Mouse (Mus musculus): ENCODE measurements around the gene Clec2l.

The Clec2l gene

DNA sequence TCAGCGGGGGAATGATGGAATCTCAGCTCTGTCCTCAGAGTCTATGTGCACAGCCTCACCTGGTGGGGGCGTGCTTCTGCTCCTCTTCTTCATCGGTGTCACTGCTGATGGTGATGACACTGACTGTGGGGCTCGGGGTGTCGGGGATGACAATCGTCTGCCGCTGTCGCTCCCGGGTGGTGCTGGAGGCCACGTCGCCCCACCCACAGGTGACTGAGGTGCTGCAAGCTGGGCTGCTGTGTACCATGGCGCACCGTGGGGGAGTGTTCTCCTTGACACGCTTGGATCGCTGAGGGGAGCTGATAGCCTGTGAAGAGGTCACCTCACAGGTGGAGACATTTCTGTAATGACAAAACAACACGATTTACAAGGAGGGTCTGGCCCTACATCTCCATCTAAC, 53.0 kb downstream of the Clec2l start:
- no peak for DNase-seq (ENCODE audit: low read depth, low spot score)

DNA sequence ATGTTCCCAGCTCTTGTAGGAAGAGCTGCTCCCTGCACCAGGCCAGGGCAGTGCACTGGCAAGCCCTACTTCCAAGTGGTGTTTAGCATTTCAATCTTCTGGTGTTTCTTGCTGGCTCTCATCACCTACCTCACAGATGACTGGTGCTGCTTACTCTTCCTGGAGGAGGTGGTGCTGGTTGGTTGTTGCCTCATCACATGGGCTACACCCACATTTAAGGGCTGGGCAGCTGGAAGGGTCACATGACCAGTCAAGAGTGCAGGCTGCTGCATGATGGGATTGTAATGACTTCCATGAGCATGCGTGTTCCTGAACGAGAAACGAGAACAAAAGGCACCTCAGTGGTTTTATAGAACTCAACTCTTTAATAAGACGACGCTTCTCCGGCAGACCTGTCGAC, 55.8 kb downstream of the Clec2l start:
- no peak for DNase-seq (ENCODE audit: low read depth, low spot score)

DNA sequence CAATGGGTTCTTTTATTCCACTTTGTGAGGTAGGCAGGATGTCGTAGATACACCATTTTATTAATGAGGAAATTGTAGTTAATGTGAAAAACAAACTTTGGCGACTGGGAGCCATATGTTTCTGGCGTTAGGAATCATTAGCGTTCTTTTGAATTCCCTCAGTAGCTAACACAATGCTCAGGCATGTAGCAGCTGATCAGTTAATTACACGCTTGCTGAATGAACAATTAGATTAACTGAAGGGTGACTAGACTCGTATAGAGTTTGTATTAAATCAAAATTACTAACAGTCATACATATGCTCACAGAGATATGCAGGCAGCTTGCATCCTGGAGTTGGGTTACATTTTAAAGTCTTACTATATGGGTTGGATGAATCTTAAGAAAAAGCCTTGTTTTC, 56.4 kb downstream of the Clec2l start:
- no peak for DNase-seq (ENCODE audit: low read depth, low spot score)

- DNase-seq (ENCODE audit: low read depth, low spot score): peak; percentile 79
Observed at GRCm38 (mm10) chr6:38721361-38721760, 58.5 kb downstream of the Clec2l start.

- DNase-seq (ENCODE audit: low read depth, low spot score): no peak
Observed at GRCm38 (mm10) chr6:38725515-38725914, 62.6 kb downstream of the Clec2l start.
